Mouse (Mus musculus) gastrocnemius, postnatal 25 days (tissue): Measurements from ENCODE around the gene Serpinb6c. TPM values are rescaled to one million over a fixed set of nuclear protein-coding genes. Genes with fewer than 3 reads are reported as not detected.
A peak's percentile ranks its signal among the peaks of the same experiment; 100 is the strongest.
"Not testable (repeated sequence)": the region's sequence is repeated elsewhere in the genome, so short reads cannot be mapped to it uniquely, and the experiment has no call there.

ENCODE experiments used
- DNase-seq: peaks from one replicate; pipeline ENCODE4 v3.0.0; 2022
- long read RNA-seq, 2 experiments: library from polyadenylated mRNA; stranded (forward); transcript quantifications; one replicate each; pipeline ENCODE4 v2.0.0; 2021
- total RNA-seq, 2 experiments: library from RNA; stranded (reverse); gene quantifications; 1 replicate in 1 of 2; 2 replicates in 1 of 2; pipeline ENCODE4 v1.2.3; 2021

The Serpinb6c gene
- total RNA-seq, result under 1 TPM in 1 of 2 experiments, not detected in 1; 0.20 TPM
- long read RNA-seq, experiment 1, result 0 reads
- long read RNA-seq, experiment 2, result 0 reads

DNA sequence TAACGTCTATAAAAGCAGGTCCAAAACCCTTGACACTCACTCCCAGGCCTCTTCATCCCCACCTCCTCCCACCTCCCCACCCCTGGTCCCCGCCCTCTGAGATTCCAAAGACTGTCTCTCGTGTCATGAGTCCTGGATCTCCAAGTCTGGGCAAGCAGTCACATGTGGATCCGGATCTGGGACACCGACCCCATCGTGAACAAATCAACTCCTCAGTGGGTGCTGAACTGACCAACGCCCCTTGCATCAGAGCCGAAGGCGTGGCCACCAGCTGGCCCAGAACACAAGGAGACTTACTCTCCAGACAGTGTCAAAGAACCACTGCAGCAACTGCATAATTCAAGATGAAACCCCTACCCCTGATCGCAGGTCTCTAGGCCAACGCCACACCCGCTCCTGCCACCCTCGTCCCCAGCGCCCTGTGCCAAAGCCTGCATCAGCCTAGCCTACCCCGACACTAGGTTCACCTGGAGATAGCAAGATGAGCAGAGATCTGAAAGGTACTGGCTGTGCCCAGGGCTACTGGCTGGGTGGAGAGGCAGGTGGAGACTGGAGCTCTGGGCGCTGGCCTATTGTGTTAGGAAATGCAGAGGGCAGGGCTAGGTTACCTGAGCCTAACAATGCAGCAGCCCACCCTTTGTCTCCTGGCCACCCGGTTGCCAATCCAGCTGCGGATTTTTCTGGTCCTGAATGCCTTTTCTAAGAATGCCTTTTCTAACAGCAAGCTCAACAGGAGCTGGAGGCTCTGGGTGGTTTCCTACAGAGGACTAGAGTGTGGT, at the start of gene Serpinb6c:
Serpinb6c (minus strand) TSS at position 533 of the 779 bp plus-strand sequence.
- DNase-seq, result no peak

DNA sequence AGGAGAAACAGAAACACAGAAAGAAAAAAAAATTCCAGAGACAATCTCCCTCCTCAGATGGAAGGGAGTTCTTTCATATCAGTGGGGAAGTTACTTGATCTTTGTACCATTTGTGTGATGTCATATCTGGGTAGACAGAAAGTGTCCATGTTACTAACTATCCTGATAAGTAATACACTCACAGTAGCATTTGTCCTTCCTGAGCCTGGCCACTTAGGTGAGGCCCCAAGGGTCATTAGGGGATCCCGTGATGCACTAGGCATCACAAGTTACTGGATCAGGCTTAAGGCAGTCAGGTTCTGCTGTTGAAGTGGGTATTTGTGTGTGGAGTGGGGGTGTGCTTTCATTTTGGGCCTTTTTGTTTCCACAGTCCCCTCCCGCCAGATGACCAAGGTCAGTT, 47.4 kb upstream of the Serpinb6c start:
- DNase-seq, result no peak

DNA sequence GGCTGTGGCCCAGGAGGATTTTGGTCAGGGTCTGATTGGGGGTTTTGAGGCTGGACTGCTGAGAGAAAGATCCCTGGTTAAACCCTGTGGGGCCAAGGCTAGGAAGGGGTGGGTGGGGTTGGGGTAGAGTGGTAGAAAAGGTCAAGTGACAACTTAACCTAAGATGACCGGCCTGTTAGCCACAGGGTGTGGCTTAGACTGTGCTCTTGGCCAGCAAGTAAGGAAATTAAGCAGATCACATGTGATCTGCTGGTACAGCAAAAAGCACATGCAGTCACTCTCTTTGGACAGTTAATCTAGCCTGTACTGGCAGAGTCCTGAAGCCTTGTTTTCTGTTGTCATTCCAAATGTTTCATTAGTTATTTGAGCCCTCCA, 46.6 kb upstream of the Serpinb6c start:
- peak; percentile 53 for DNase-seq

DNA sequence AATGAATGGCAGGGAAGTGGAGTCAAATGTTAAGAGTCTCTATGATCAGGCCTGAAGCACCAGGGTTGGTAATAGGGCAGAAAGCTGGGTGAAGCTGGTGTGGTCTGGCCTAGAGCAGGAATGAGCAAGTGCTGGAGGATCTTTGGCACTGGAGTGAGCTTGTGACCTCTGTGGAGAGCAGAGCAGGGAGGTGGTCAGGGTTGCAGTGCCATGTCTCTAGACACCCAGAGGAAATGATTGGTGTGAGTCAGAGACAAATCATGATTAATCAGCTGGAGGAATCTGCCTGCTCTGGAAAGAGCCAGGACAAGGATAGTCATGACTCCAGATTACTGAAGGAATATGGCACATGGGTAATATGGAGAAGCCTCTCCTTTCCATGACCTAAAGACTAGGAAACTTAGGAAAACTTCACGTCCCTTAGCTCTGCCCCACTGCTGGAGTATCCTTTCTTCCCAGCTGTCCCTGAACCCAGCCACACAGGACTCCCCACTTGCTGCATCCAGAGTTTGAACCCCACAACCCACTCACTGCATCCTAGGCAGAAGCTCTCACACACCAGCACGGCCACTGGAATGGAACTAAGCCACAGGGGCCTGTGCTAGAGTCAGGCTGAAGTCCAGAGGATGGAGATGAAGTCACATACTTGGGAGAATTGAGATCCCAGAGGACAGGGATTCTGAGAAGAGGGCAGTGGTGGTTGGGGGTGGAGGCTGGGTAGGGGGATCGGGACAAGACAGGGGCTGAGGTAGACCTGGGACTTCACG, 46.0 kb upstream of the Serpinb6c start:
- no peak for DNase-seq

DNA sequence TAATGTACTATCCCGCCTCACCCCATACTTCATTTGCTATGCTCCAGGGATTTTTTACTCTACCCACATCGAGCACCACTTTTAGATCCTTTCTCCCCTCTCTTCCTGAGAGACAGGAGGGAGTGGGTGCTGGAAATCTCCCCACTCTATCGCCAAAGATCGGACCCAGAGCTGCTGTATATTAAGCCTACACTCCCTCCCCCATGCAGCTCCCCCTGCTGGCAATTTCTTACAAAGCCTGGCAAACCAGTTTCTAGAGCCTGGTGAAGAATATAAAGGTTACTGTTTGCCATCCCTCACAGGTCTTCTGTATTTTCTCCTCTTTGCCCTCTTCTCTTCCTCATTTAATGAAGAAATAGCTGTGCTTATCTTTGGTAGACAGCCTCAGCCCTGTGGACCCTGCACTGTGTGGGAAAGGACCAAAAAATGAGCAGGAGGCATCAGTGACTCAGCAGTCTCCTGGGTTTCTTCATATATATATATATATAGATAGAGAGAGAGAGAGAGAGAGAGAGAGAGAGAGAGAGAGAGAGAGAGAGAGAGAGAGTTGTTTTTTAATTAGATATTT, 36.8 kb upstream of the Serpinb6c start:
- DNase-seq, result no peak

DNA sequence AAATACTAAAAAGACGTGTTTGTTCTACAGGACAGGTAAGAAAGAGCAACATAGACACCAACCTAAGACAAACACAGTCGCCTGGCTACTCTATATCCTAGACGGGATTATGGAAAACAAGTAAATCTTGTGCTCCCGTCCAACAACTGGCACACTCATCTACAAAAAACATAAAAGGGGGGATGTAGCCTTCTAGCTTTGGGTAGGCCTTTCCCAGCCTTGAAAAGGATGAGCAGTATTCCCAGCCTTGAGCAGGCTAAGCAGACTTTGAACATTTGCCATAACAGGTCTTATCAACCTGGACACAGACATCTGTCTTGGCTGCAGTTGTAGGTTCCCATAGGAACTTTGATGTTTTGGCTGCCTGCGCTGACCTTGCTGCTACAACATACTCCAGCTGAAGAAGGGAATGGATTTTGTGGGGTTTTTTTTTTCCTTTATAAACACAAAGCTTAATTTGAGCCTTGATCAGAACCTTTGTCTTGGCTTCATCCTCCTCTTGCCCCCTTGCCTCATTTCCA, 35.8 kb upstream of the Serpinb6c start:
- DNase-seq, result no peak

DNA sequence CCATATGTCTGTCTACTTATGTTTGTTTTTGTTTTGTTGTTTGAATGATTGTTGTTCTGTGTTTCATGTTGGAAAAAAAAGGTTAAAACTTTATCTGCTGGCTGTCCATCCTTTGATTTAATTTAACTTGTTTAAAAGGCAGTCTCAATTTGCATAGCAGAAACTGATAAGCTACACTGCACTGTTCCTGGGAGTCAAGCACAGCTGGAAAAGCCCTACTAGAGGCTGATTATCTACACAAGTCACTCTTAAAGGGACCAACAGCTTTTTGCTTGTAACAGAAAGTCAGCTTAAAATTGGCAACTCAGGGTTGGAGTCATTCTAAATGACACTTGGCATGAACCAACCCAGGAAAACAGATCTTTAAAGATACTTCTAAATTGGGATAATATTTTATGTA, 32.1 kb upstream of the Serpinb6c start:
- not testable (repeated sequence) for DNase-seq

DNA sequence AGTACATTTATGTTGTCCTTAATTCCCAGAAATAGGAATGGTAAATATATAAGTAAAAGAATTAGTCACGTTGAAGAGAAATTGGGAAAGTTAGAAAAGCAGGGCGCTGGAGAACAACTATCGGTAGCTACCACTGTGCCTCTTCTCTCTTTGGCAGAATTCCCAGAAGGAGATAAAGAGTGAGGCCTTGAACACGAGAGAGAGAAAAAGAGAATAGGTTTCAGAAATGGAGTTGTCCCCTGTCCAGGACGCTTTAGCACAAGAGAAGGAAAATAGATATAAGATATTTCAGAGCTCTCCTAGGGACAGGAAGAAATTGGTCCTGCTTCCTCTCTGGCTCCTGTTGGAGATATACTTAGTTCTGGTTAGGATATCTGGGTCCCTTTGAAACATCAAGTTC, 31.6 kb upstream of the Serpinb6c start:
- DNase-seq, result no peak

DNA sequence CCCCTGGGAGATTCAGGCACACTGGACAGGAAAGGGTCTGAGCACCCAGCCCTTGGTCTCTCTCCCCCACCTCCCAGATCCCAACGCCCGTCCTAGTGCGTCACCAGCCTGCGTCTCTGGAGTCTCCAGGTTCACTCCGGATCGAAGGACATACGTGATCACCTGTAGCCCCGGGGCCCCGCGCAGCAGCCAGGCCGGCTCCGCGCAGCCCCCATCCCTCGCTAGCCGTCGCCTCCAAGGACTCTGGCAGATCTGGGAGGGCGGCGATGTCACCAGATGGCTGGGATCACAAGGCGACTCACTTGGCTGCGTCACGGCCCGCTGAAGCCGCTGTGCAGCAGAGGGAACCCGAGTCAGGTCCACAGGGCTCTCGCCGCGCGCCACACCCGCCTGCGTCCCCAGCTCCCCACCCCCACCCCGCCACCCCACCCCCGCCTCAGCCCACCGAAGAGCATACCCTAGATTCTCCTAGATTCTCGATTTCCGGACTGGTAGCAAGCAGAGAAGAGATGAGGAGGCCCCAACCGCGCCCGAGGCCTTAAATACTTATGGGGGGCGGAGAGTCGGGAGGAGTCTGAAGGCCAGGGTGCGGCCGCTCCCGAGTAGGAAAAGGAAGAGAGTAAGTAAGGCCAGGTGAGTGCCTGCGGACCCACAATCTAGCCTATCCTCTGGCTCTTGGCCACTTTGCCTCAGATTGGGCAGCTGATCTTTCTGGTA, 30.1 kb upstream of the Serpinb6c start:
- DNase-seq, result peak; percentile 70

DNA sequence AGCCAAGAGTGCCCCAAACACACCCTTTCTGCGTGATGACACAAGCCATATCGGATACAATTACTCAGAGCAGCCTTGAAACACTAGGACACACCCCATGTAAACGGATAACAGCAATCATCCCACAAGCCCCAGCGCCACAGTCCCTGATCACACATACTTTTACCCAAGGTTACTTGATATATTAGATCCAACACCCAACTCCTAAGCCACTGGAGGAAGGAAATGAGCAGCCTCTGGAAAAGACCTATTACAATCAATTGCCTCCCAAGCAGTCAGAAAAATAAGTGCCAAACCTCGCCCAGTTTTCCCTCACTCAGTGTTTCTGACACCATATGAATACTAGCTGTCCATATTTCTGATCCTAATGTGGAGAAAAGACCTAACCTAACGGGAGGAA, 29.2 kb upstream of the Serpinb6c start:
- no peak for DNase-seq

DNA sequence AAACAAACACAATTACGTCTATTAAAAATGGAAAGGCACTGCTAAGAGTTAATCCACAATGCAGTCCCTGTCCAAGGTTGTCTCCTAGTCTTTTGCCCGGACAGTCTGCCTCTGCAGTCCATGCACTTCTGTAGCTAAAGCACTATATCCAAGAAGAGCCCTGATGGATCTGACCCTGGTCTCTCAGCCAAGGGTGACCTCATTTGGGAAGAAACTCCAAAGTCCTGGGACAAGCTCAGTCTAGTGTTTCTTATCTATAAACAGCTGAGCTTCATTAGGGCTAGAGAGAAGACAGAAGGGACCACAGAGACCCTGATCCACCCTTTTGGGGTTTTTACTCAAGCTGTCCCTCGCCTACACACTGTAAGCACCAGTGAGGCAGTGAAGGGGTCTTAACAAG, 25.4 kb upstream of the Serpinb6c start:
- DNase-seq, result peak; percentile 27

DNA sequence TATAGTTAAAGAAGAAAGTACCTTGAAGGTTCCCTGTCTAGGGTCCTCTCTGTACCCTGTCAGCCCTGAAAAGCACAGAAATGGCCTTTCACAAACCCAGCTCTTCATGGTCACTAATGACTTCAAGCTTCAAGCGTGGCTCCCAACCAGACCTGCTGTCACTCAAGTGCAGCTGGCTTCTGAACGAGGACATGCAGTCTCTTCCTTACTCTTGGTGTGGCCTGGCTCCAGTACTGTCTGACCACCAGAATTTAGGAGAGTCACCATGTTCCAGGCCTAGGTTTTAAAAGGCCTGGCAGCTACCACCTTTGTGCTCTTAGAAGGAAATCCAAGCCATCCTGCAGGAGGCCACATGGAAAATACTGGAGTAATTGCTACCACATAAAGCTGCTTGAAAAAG, 24.8 kb upstream of the Serpinb6c start:
- peak; percentile 48 for DNase-seq

DNA sequence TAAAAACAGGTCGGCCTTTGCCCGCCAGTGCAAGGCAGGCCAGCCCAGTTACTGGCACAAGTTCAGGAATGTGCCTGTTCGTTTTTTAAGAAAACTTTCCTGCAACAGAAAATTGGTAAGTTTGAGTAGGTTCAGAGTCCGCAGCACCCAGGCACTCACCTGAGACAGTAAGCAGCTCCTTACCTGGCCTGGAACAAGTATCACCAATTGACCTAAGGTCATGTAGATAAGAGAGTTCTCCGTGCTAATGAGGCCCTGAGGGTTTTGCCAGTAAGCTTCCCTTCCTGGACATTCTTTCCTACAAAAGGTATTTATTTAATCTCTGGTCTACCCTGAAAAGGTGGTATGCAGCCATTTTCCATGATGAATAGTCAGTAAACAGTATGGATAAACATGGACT, 16.2 kb upstream of the Serpinb6c start:
- DNase-seq, result no peak

DNA sequence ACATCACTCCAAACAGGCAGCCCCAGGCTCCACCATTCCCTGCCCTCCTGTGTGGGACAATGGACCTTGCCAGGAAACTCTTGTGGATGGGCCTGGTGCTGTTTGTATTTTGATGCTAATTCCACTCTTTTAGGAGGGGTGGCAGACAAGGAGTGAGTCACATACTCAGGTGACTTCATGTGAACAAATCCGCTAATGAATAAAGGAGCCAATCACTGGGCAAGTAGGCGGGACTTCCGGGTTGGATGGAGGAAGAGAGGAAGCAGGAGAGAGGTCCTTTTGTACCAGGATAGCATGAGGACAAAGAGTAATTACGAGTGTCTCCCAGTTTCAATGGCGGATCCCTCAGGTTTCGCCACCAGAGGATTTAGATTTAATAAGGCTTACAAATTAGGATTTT, 15.5 kb upstream of the Serpinb6c start:
- no peak for DNase-seq

DNA sequence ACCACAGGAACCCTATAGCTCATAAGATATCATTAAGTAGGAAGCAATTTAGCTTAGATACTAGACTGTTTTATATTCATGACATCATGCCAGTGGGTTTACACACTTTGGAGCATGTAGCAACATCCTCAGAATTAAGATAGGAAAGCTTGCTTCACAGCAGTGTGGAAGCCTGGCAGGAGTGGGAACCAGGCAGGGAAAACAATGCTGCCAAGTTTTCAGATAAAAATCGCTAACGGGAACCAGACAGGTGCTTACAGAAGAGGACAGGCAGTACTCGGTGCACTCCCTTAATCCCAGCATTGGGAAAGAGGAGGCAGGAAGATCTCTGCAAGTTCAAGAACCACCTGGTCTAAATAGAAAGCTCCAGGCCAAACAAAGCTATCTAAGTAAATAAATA, 1.3 kb upstream of the Serpinb6c start:
- DNase-seq, result no peak

DNA sequence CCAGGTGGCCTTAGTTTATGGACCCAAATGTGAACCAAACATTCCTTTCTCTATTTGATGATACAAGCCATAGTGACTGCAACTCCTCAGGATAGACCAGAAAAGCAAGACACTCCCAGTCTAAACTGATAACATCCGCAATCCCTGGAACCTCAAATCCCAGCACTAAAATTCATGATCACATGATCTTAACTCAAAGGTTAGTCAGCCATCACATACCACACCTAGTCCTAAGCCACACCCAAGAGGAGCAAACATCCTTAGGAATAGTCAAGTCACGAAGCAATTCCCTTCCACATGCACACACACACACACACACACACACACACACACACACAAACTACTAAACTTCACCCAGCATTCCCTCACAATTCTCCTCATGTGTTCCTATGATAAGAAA, 2.2 kb downstream of the Serpinb6c start:
- DNase-seq, result no peak

DNA sequence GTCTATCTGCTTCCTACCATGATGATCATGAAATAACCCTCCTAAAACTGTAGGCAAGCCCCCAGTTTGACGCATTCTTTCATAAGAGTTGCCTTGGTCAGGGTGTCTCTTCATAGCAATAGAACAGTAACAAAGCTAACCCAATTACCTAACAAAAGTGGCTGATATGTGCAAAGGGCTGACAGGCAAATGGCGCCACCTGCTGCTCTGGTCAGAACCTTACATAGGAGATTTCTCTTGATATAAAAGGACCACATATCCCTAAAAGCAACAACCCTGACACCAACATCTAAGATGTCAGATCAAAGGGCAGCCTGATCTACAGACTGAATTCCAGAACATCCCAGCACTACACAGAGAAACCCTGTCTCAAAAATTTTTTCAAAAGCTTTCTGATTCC, 11.3 kb downstream of the Serpinb6c start:
- no peak for DNase-seq

DNA sequence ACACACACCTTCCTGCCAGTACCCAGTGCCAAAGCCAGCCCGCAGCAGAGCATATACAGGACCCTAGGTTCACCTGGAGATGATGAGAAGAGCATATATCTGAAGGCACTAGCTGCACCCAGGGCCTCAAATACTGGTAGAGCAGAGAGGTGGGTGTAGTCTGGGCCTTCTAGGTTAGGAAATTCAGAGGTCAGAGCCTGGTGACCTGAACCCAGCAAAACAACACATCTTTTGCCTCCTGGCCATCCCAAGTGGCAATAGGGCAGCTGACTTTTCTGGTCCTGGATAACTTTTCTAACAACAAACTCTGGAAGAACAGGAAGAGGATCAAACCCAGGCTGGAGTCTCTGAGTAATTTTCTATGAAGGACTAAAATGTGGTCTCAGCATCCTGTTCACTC, 62.2 kb downstream of the Serpinb6c start, which contains the start of gene Serpinb6e:
Serpinb6e (minus strand) TSS at position 101 of the 400 bp plus-strand sequence.
- no peak for DNase-seq

DNA sequence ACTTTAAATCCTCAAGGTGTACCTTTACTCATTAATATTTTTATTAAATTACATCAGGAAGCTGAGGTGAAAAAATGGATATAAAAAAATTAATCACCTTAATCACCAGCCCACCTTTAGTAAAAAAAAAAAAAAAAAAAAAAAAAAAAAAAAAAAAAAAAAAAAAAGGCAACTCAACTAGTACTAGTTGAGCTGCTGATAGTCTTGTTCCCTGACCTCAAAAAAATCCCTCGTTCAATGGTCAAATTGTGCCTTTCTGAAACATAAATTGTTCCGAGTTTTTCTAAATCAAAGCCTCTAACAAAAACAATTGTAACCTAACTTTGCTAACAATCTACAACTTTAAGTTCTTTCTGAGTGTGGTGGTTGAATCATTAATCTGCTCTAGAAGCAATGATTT, 74.8 kb downstream of the Serpinb6c start:
- DNase-seq, result no peak
